Mouse (Mus musculus): ENCODE data around the gene Grxcr1. TPM values are rescaled to one million over a fixed set of nuclear protein-coding genes. Genes with fewer than 3 reads are reported as not detected.

Grxcr1 gene
- polyA plus RNA-seq, 1 experiment from 2014 or later = not detected

- Histone ChIP-seq H3K4me2 (no peak overlapping the region), H3K9ac (replicated peaks) (no peak overlapping the region), H3K9me3 (no peaks in the 10 kb centered on the region), H3K27me3 (no peaks in the 10 kb centered on the region), H3K4me1 (replicated peaks) (no peaks in the 10 kb centered on the region), H3K27ac (no peak overlapping the region), H3K4me3 (replicated peaks) (no peak overlapping the region), H3K36me3 (no peaks in the 10 kb centered on the region)
- 59% methylated on average over 2 of the region's 2 CpGs for WGBS
- no peak for ATAC-seq (ENCODE audit: insufficient number of reproducible peaks, insufficient read depth, low FRiP score, low TSS enrichment, low read depth)
Observed at GRCm38 (mm10) chr5:68093085-68093484, 61.5 kb downstream of the Grxcr1 start.

GRCm38 (mm10) chr5:68097665-68098624 is 66.3 kb downstream of the Grxcr1 start:
- WGBS = 90% methylated on average over 5 of the region's 5 CpGs
- no peak overlapping the region for H3K9ac ChIP-seq (replicated peaks)
- H3K4me2 ChIP-seq = no peak overlapping the region
- H3K36me3 ChIP-seq = no peaks in the 10 kb centered on the region
- H3K27ac ChIP-seq = no peak overlapping the region
- no peaks in the 10 kb centered on the region for H3K27me3 ChIP-seq
- H3K4me3 ChIP-seq (replicated peaks) = no peak overlapping the region
- H3K9me3 ChIP-seq = no peaks in the 10 kb centered on the region
- no peaks in the 10 kb centered on the region for H3K4me1 ChIP-seq (replicated peaks)
- ATAC-seq (ENCODE audit: insufficient number of reproducible peaks, insufficient read depth, low FRiP score, low TSS enrichment, low read depth) = no peak

- Histone ChIP-seq H3K4me3 (replicated peaks) (no peak overlapping the region), H3K27me3 (no peaks in the 10 kb centered on the region), H3K4me1 (replicated peaks) (no peaks in the 10 kb centered on the region), H3K27ac (no peak overlapping the region), H3K4me2 (no peak overlapping the region), H3K36me3 (no peaks in the 10 kb centered on the region), H3K9ac (replicated peaks) (no peak overlapping the region), H3K9me3 (no peaks in the 10 kb centered on the region)
- WGBS = 67% methylated on average over 6 of the region's 6 CpGs
- no peak for ATAC-seq (ENCODE audit: insufficient number of reproducible peaks, insufficient read depth, low FRiP score, low TSS enrichment, low read depth)
Observed at GRCm38 (mm10) chr5:68112430-68113036, 80.9 kb downstream of the Grxcr1 start.

GRCm38 (mm10) chr5:68120880-68121279 is 89.2 kb downstream of the Grxcr1 start:
- 48% methylated on average over 2 of the region's 2 CpGs for WGBS
- Histone ChIP-seq H3K36me3 (no peaks in the 10 kb centered on the region), H3K4me2 (no peak overlapping the region), H3K9ac (replicated peaks) (no peak overlapping the region), H3K4me3 (replicated peaks) (no peak overlapping the region), H3K27ac (no peak overlapping the region), H3K27me3 (no peaks in the 10 kb centered on the region), H3K9me3 (no peaks in the 10 kb centered on the region), H3K4me1 (replicated peaks) (no peaks in the 10 kb centered on the region)
- no peak for ATAC-seq (ENCODE audit: insufficient number of reproducible peaks, insufficient read depth, low FRiP score, low TSS enrichment, low read depth)

GRCm38 (mm10) chr5:68122883-68123282 is 91.2 kb downstream of the Grxcr1 start:
- H3K36me3 ChIP-seq = no peaks in the 10 kb centered on the region
- no peaks in the 10 kb centered on the region for H3K27me3 ChIP-seq
- no peak overlapping the region for H3K4me2 ChIP-seq
- H3K9ac ChIP-seq (replicated peaks) = no peak overlapping the region
- no peak overlapping the region for H3K4me3 ChIP-seq (replicated peaks)
- no peaks in the 10 kb centered on the region for H3K9me3 ChIP-seq
- no peak overlapping the region for H3K27ac ChIP-seq
- no peak for ATAC-seq (ENCODE audit: insufficient number of reproducible peaks, insufficient read depth, low FRiP score, low TSS enrichment, low read depth)
- H3K4me1 ChIP-seq (replicated peaks) = no peaks in the 10 kb centered on the region
- 83% methylated on average over 3 of the region's 3 CpGs for WGBS

- H3K4me1 ChIP-seq (replicated peaks) = no peaks in the 10 kb centered on the region
- 0 out of 2 replicates have a peak, but pooled peaks cover 2% of the 10 kb centered on the region for H3K9me3 ChIP-seq
- H3K36me3 ChIP-seq = no peaks in the 10 kb centered on the region
- no peak overlapping the region for H3K9ac ChIP-seq (replicated peaks)
- WGBS = 88% methylated on average over 1 of the region's 1 CpGs
- no peak overlapping the region for H3K4me3 ChIP-seq (replicated peaks)
- no peak overlapping the region for H3K4me2 ChIP-seq
- no peak for ATAC-seq (ENCODE audit: insufficient number of reproducible peaks, insufficient read depth, low FRiP score, low TSS enrichment, low read depth)
- no peaks in the 10 kb centered on the region for H3K27me3 ChIP-seq
- H3K27ac ChIP-seq = no peak overlapping the region
Observed at GRCm38 (mm10) chr5:68125478-68125877, 93.8 kb downstream of the Grxcr1 start.

- no peak overlapping the region for H3K9ac ChIP-seq (replicated peaks)
- no peak overlapping the region for H3K4me3 ChIP-seq (replicated peaks)
- no peak for ATAC-seq (ENCODE audit: insufficient number of reproducible peaks, insufficient read depth, low FRiP score, low TSS enrichment, low read depth)
- H3K27ac ChIP-seq = no peak overlapping the region
- H3K27me3 ChIP-seq = no peaks in the 10 kb centered on the region
- no peak overlapping the region for H3K4me2 ChIP-seq
- 11% methylated on average over 4 of the region's 4 CpGs for WGBS
- no peaks in the 10 kb centered on the region for H3K4me1 ChIP-seq (replicated peaks)
- H3K9me3 ChIP-seq = 0 out of 2 replicates have a peak, but pooled peaks cover 7% of the 10 kb centered on the region
- H3K36me3 ChIP-seq = no peaks in the 10 kb centered on the region
Observed at GRCm38 (mm10) chr5:68128421-68128820, 96.8 kb downstream of the Grxcr1 start.

GRCm38 (mm10) chr5:68128821-68129608 is 97.4 kb downstream of the Grxcr1 start:
- no peak for ATAC-seq (ENCODE audit: insufficient number of reproducible peaks, insufficient read depth, low FRiP score, low TSS enrichment, low read depth)
- 56% methylated on average over 3 of the region's 3 CpGs for WGBS
- H3K4me2 ChIP-seq = no peak overlapping the region
- no peak overlapping the region for H3K27ac ChIP-seq
- H3K9me3 ChIP-seq = 0 out of 2 replicates have a peak, but pooled peaks cover 7% of the 10 kb centered on the region
- no peak overlapping the region for H3K4me3 ChIP-seq (replicated peaks)
- H3K9ac ChIP-seq (replicated peaks) = no peak overlapping the region
- no peaks in the 10 kb centered on the region for H3K36me3 ChIP-seq
- no peaks in the 10 kb centered on the region for H3K4me1 ChIP-seq (replicated peaks)
- no peaks in the 10 kb centered on the region for H3K27me3 ChIP-seq

- no peak for ATAC-seq (ENCODE audit: insufficient number of reproducible peaks, insufficient read depth, low FRiP score, low TSS enrichment, low read depth)
- no peaks in the 10 kb centered on the region for H3K9me3 ChIP-seq
Observed at GRCm38 (mm10) chr5:68146818-68147217, 115.2 kb downstream of the Grxcr1 start.

GRCm38 (mm10) chr5:68149946-68150345 is 118.3 kb downstream of the Grxcr1 start:
- no peaks in the 10 kb centered on the region for H3K9me3 ChIP-seq
- no peak overlapping the region for H3K4me3 ChIP-seq (replicated peaks)
- H3K27ac ChIP-seq = no peak overlapping the region
- no peaks in the 10 kb centered on the region for H3K27me3 ChIP-seq
- no peak overlapping the region for H3K4me2 ChIP-seq
- no peak for ATAC-seq (ENCODE audit: insufficient number of reproducible peaks, insufficient read depth, low FRiP score, low TSS enrichment, low read depth)
- 64% methylated on average over 3 of the region's 3 CpGs for WGBS
- H3K36me3 ChIP-seq = no peaks in the 10 kb centered on the region
- H3K9ac ChIP-seq (replicated peaks) = no peak overlapping the region
- H3K4me1 ChIP-seq (replicated peaks) = no peaks in the 10 kb centered on the region

More at GRCm38 (mm10) chr5:68146818-68147217, 115.2 kb downstream of the Grxcr1 start:
- no peak overlapping the region for H3K27ac ChIP-seq
- WGBS = 84% methylated on average over 1 of the region's 1 CpGs
- no peak overlapping the region for H3K4me2 ChIP-seq
- no peak overlapping the region for H3K9ac ChIP-seq (replicated peaks)
- no peaks in the 10 kb centered on the region for H3K4me1 ChIP-seq (replicated peaks)
- H3K27me3 ChIP-seq = no peaks in the 10 kb centered on the region
- no peaks in the 10 kb centered on the region for H3K36me3 ChIP-seq
- H3K4me3 ChIP-seq (replicated peaks) = no peak overlapping the region
